Mouse (Mus musculus): Measurements from ENCODE around the gene Prkcb. TPM values are rescaled to one million over a fixed set of nuclear protein-coding genes. Genes with fewer than 3 reads are reported as not detected.
A peak's percentile ranks its signal among the peaks of the same experiment; 100 is the strongest.

Prkcb gene
- polyA plus RNA-seq, 1 experiment from 2014 or later, result 9.9 TPM

- Histone ChIP-seq H3K36me3 (no peaks in the 10 kb centered on the region), H3K27me3 (ENCODE audit: insufficient read depth, poor library complexity, severe bottlenecking) (no peaks in the 10 kb centered on the region), H3K27ac (no peak overlapping the region), H3K9me3 (no peaks in the 10 kb centered on the region), H3K4me3 (no peak overlapping the region), H3K4me1 (replicated peaks) (no peaks in the 10 kb centered on the region)
- DNase-seq (ENCODE audit: low spot score), result no peak
- WGBS, result 75% methylated on average over 5 of the region's 5 CpGs
These were observed 344.4 kb downstream of the Prkcb start for GRCm38 (mm10) chr7:122632946-122633345.

- 90% methylated on average over 5 of the region's 5 CpGs for whole genome bisulfite sequencing
- Histone ChIP-seq H3K4me1 (replicated peaks) (no peaks in the 10 kb centered on the region), H3K4me3 (no peak overlapping the region), H3K9me3 (no peaks in the 10 kb centered on the region), H3K27me3 (ENCODE audit: insufficient read depth, poor library complexity, severe bottlenecking) (no peaks in the 10 kb centered on the region), H3K27ac (no peak overlapping the region), H3K36me3 (no peaks in the 10 kb centered on the region)
- DNase-seq (ENCODE audit: low spot score), result no peak
These were observed 344.9 kb downstream of the Prkcb start for GRCm38 (mm10) chr7:122633463-122633862.

- WGBS, result 88% methylated on average over 8 of the region's 8 CpGs
These were observed 355.1 kb downstream of the Prkcb start for GRCm38 (mm10) chr7:122643676-122644075.

GRCm38 (mm10) chr7:122649306-122649705 is 360.8 kb downstream of the Prkcb start:
- Histone ChIP-seq H3K4me1 (replicated peaks) (no peaks in the 10 kb centered on the region), H3K9me3 (no peaks in the 10 kb centered on the region), H3K4me3 (no peak overlapping the region), H3K27ac (no peak overlapping the region), H3K36me3 (no peaks in the 10 kb centered on the region), H3K27me3 (ENCODE audit: insufficient read depth, poor library complexity, severe bottlenecking) (no peaks in the 10 kb centered on the region)
- no peak for DNase-seq (ENCODE audit: low spot score)
- 81% methylated on average over 10 of the region's 10 CpGs for WGBS

More at GRCm38 (mm10) chr7:122643676-122644075, 355.1 kb downstream of the Prkcb start:
- no peak for DNase-seq (ENCODE audit: low spot score)
- H3K9me3 ChIP-seq, result no peaks in the 10 kb centered on the region
- no peak overlapping the region for H3K4me3 ChIP-seq
- no peaks in the 10 kb centered on the region for H3K27me3 ChIP-seq (ENCODE audit: insufficient read depth, poor library complexity, severe bottlenecking)
- no peaks in the 10 kb centered on the region for H3K36me3 ChIP-seq
- no peak overlapping the region for H3K27ac ChIP-seq
- no peaks in the 10 kb centered on the region for H3K4me1 ChIP-seq (replicated peaks)

GRCm38 (mm10) chr7:122652523-122652922 is 364.0 kb downstream of the Prkcb start:
- DNase-seq (ENCODE audit: low spot score), result no peak
- Histone ChIP-seq H3K4me1 (replicated peaks) (no peaks in the 10 kb centered on the region), H3K27me3 (ENCODE audit: insufficient read depth, poor library complexity, severe bottlenecking) (no peaks in the 10 kb centered on the region), H3K9me3 (no peaks in the 10 kb centered on the region), H3K27ac (no peak overlapping the region), H3K4me3 (no peak overlapping the region), H3K36me3 (no peaks in the 10 kb centered on the region)
- 80% methylated on average over 3 of the region's 3 CpGs for WGBS

- no peaks in the 10 kb centered on the region for H3K36me3 ChIP-seq
- WGBS, result 95% methylated on average over 3 of the region's 3 CpGs
- no peak overlapping the region for H3K4me3 ChIP-seq
These were observed 368.1 kb downstream of the Prkcb start for GRCm38 (mm10) chr7:122656671-122657070.

GRCm38 (mm10) chr7:122657423-122658126 is 369.0 kb downstream of the Prkcb start:
- WGBS, result 94% methylated on average over 5 of the region's 5 CpGs
- no peak overlapping the region for H3K27ac ChIP-seq

More at GRCm38 (mm10) chr7:122656671-122657070, 368.1 kb downstream of the Prkcb start:
- no peak for DNase-seq (ENCODE audit: low spot score)
- Histone ChIP-seq H3K27ac (no peak overlapping the region), H3K4me1 (replicated peaks) (no peaks in the 10 kb centered on the region), H3K27me3 (ENCODE audit: insufficient read depth, poor library complexity, severe bottlenecking) (no peaks in the 10 kb centered on the region), H3K9me3 (no peaks in the 10 kb centered on the region)

GRCm38 (mm10) chr7:122665311-122666049 is 376.9 kb downstream of the Prkcb start:
- H3K36me3 ChIP-seq, result no peaks in the 10 kb centered on the region
- 82% methylated on average over 7 of the region's 7 CpGs for WGBS
- no peaks in the 10 kb centered on the region for H3K9me3 ChIP-seq

More at GRCm38 (mm10) chr7:122657423-122658126, 369.0 kb downstream of the Prkcb start:
- H3K27me3 ChIP-seq (ENCODE audit: insufficient read depth, poor library complexity, severe bottlenecking), result no peaks in the 10 kb centered on the region
- no peaks in the 10 kb centered on the region for H3K9me3 ChIP-seq
- H3K36me3 ChIP-seq, result no peaks in the 10 kb centered on the region
- DNase-seq (ENCODE audit: low spot score), result no peak
- no peak overlapping the region for H3K4me3 ChIP-seq
- no peaks in the 10 kb centered on the region for H3K4me1 ChIP-seq (replicated peaks)

GRCm38 (mm10) chr7:122667903-122668302 is 379.4 kb downstream of the Prkcb start:
- H3K27ac ChIP-seq, result no peak overlapping the region
- H3K27me3 ChIP-seq (ENCODE audit: insufficient read depth, poor library complexity, severe bottlenecking), result peaks cover 22% of the 10 kb centered on the region
- no peak overlapping the region for H3K4me3 ChIP-seq
- DNase-seq (ENCODE audit: low spot score), result peak; percentile 28
- no peaks in the 10 kb centered on the region for H3K9me3 ChIP-seq
- whole genome bisulfite sequencing, result 33% methylated on average over 5 of the region's 5 CpGs
- no peaks in the 10 kb centered on the region for H3K36me3 ChIP-seq
- H3K4me1 ChIP-seq (replicated peaks), result peaks cover 10% of the 10 kb centered on the region

More at GRCm38 (mm10) chr7:122665311-122666049, 376.9 kb downstream of the Prkcb start:
- Histone ChIP-seq H3K4me3 (no peak overlapping the region), H3K27ac (no peak overlapping the region), H3K27me3 (ENCODE audit: insufficient read depth, poor library complexity, severe bottlenecking) (peaks cover 4% of the 10 kb centered on the region; the same call in 1 of the 2 replicates), H3K4me1 (replicated peaks) (peaks cover 1% of the 10 kb centered on the region; the same call in 1 of the 2 replicates)
- no peak for DNase-seq (ENCODE audit: low spot score)

GRCm38 (mm10) chr7:122670442-122670872 is 381.9 kb downstream of the Prkcb start, which contains the start of gene Cacng3:
Gene Cacng3, plus strand, starts transcription at chr7:122670492.
- Histone ChIP-seq H3K27me3 (ENCODE audit: insufficient read depth, poor library complexity, severe bottlenecking) (peaks cover 22% of the 10 kb centered on the region), H3K9me3 (no peaks in the 10 kb centered on the region), H3K27ac (no peak within 1 kb of the TSS), H3K36me3 (no peaks in the 10 kb centered on the region), H3K4me1 (replicated peaks) (peaks cover 10% of the 10 kb centered on the region), H3K4me3 (peak within 1 kb of the TSS; percentile 43)
- no peak for DNase-seq (ENCODE audit: low spot score)
- 14% methylated on average over 13 of the region's 13 CpGs for WGBS

- Histone ChIP-seq H3K36me3 (no peaks in the 10 kb centered on the region), H3K4me3 (peak overlapping the region; percentile 43), H3K9me3 (no peaks in the 10 kb centered on the region), H3K27me3 (ENCODE audit: insufficient read depth, poor library complexity, severe bottlenecking) (peaks cover 22% of the 10 kb centered on the region), H3K4me1 (replicated peaks) (peaks cover 10% of the 10 kb centered on the region), H3K27ac (no peak overlapping the region)
- DNase-seq (ENCODE audit: low spot score), result peak; percentile 91
- WGBS, result 10% methylated on average over 43 of the region's 45 CpGs
These were observed 382.5 kb downstream of the Prkcb start for GRCm38 (mm10) chr7:122670873-122671641.

- Histone ChIP-seq H3K4me1 (replicated peaks) (peaks cover 10% of the 10 kb centered on the region), H3K36me3 (no peaks in the 10 kb centered on the region), H3K27me3 (ENCODE audit: insufficient read depth, poor library complexity, severe bottlenecking) (peaks cover 22% of the 10 kb centered on the region), H3K27ac (no peak overlapping the region), H3K4me3 (no peak overlapping the region), H3K9me3 (no peaks in the 10 kb centered on the region)
- no peak for DNase-seq (ENCODE audit: low spot score)
- 57% methylated on average over 5 of the region's 5 CpGs for WGBS
These were observed 384.4 kb downstream of the Prkcb start for GRCm38 (mm10) chr7:122672981-122673380.

All from hindbrain, embryonic 10.5 days (tissue).